Mouse (Mus musculus) embryonic facial prominence, embryonic 11.5 days (tissue): ENCODE results near the gene Gm21962. TPM values are rescaled to one million over a fixed set of nuclear protein-coding genes. Genes with fewer than 3 reads are reported as not detected.
"Not testable (repeated sequence)": the region's sequence is repeated elsewhere in the genome, so short reads cannot be mapped to it uniquely, and the experiment has no call there.

Experiments
- ATAC-seq: fragments of 200-750 bp; cut with Nextera tagmentation; replicated peaks from 2 replicates; pipeline ENCODE4 v1.8.0; 2017; ENCODE audit warnings: low read depth; ENCODE audit not compliant: insufficient number of reproducible peaks, low FRiP score, low TSS enrichment
- DNase-seq: peaks from one replicate; pipeline ENCODE4 v3.0.0-alpha.2; 2015; ENCODE audit warnings: low spot score
- H3K27ac ChIP-seq: fragments of 300-500 bp; sonication (generic); replicated peaks from 2 replicates; pipeline ENCODE4 v1.5.1; 2014; ENCODE audit warnings: mild to moderate bottlenecking, low read depth, low read length, control low read depth
- H3K27me3 ChIP-seq: fragments of 300-500 bp; sonication (generic); 2 replicates; pipeline ENCODE4 v1.6.1; 2014; ENCODE audit warnings: mild to moderate bottlenecking, low read length, moderate library complexity, mixed read lengths; ENCODE audit not compliant: control insufficient read depth, insufficient read depth
- H3K36me3 ChIP-seq: fragments of 300-500 bp; sonication (generic); replicated peaks from 2 replicates; pipeline ENCODE4 v1.6.1; 2014; ENCODE audit warnings: low read depth, mild to moderate bottlenecking, low read length, moderate library complexity, mixed read lengths; ENCODE audit not compliant: control insufficient read depth, insufficient read depth
- H3K4me1 ChIP-seq: fragments of 300-500 bp; sonication (generic); 2 replicates; pipeline ENCODE4 v1.6.1; 2014; ENCODE audit warnings: low read length, mixed read lengths; ENCODE audit not compliant: control insufficient read depth, insufficient read depth
- H3K4me2 ChIP-seq: fragments of 300-500 bp; sonication (generic); 2 replicates; pipeline ENCODE4 v1.6.1; 2014; ENCODE audit warnings: low read depth, mild to moderate bottlenecking, control low read depth, low read length, moderate library complexity
- H3K4me3 ChIP-seq: fragments of 300-500 bp; sonication (generic); 2 replicates; pipeline ENCODE4 v1.5.1; 2014; ENCODE audit warnings: low read depth, low read length, control low read depth
- H3K9ac ChIP-seq: fragments of 300-500 bp; sonication (generic); replicated peaks from 2 replicates; pipeline ENCODE4 v1.6.1; 2014; ENCODE audit warnings: mild to moderate bottlenecking, control low read depth, low read length
- H3K9me3 ChIP-seq: fragments of 300-500 bp; sonication (generic); replicated peaks from 2 replicates; pipeline ENCODE4 v1.6.1; 2016; ENCODE audit warnings: mild to moderate bottlenecking, low read length, inconsistent platforms, mixed read lengths; ENCODE audit not compliant: control insufficient read depth
- WGBS: fragments of 180-500 bp; shearing (Covaris S2); extraction: QIAGEN DNeasy Blood & Tissue Kit; methylation state at CpG from one replicate; pipeline ENCODE4 v1.1.7; 2014; 5-methylcytosine and 5-hydroxymethylcytosine counted together
- polyA plus RNA-seq: library from polyadenylated mRNA; unstranded; fragments of >200 nt; fragmentation: Nextera tagmentation; extraction: Ambion mirVana; gene quantifications from 2 replicates; pipeline ENCODE4 v1.2.1, GENCODE M21; 2014

The Gm21962 gene
- polyA plus RNA-seq, result not detected in 2 replicates

DNA sequence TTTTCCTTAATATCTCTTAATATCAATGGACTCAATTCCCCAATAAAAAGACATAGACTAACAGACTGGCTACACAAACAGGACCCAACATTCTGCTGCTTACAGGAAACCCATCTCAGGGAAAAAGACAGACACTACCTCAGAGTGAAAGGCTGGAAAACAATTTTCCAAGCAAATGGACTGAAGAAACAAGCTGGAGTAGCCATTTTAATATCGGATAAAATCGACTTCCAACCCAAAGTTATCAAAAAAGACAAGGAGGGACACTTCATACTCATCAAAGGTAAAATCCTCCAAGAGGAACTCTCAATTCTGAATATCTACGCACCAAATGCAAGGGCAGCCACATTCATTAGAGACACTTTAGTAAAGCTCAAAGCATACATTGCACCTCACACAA lies at the start of gene Gm21962:
TSS of gene Gm21962 (plus strand) at position 301 of the 400 bp plus-strand sequence.
- H3K9ac ChIP-seq, H3K4me1 ChIP-seq, H3K27me3 ChIP-seq, ATAC-seq, H3K4me3 ChIP-seq, H3K27ac ChIP-seq, H3K9me3 ChIP-seq, H3K36me3 ChIP-seq, DNase-seq, H3K4me2 ChIP-seq: not testable (repeated sequence)
- no CpG with 5 or more reads among the region's 3 CpGs for WGBS

DNA sequence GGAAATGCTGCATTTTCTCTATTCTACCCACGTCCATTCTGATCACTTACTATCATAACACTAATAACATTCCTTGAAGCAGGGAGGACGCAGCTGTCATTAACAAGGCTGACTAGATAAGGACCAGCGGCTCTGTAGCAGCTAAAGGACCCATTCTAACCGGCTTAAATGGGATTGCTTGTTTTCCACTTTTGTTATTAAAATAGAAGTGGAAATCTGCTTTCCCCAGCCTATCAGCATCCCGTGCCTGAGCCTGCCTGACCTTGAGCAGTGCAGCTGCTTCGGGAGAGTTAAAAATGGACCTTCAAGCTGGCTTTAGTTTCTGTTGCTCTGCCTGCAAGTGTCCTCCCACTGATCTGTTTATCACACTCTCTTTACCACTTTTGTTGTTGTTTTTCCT lies 49.2 kb upstream of the Gm21962 start:
- ATAC-seq, result no peak
- WGBS, result 33% methylated on average over 6 of the region's 6 CpGs
- no peak for DNase-seq

DNA sequence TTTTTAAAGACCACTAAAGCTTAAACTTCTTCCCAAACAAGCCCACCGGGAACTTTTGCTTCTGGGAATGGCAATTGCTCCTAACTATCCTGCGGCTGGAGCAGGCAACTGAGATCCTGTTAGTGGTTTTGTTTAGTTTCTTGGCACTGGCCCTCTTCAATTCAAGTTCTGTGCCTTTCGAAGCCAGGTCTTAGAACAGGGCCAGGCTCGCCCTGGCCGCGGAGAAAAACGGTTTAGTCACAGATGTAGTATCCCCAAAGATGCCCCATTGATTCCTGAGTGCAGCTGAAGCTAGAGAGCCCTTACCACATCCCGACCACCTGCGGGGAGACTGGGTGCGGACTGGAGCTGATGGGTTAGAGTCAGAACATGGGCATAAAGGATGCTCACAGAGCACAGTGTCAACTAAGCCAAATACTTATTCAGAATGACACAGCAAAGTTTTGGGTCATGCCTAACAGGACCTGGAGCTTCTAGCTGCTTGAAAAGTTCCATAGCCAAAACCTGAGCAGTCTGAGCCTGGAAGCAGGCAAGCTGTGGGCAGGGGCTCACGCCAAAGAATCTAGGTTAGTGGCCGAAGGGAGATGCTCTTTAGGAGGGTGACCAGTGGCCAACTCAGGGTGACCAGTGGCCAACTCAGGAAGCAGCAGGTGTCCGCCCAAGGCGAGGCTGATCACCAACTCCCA lies 48.3 kb upstream of the Gm21962 start:
- ATAC-seq (no peak), DNase-seq (no peak)
- no peak overlapping the region; the same call in 1 of the 2 replicates for H3K9ac ChIP-seq
- WGBS, result 26% methylated on average over 14 of the region's 14 CpGs
- no peak overlapping the region for H3K27ac ChIP-seq
- no peaks in the 10 kb centered on the region for H3K36me3 ChIP-seq
- H3K27me3 ChIP-seq, result no peaks in the 10 kb centered on the region; the same call in 1 of the 2 replicates
- H3K4me1 ChIP-seq, result no peaks in the 10 kb centered on the region
- peak overlapping the region; percentile 86 for H3K4me2 ChIP-seq
- H3K9me3 ChIP-seq, result no peaks in the 10 kb centered on the region
- peak overlapping the region; percentile 55 for H3K4me3 ChIP-seq

More for the DNA sequence above, 49.2 kb upstream of the Gm21962 start:
- no peak overlapping the region for H3K27ac ChIP-seq
- H3K4me3 ChIP-seq, result no peak overlapping the region
- no peaks in the 10 kb centered on the region; the same call in 1 of the 2 replicates for H3K27me3 ChIP-seq
- no peaks in the 10 kb centered on the region for H3K9me3 ChIP-seq
- no peak overlapping the region for H3K9ac ChIP-seq
- no peaks in the 10 kb centered on the region for H3K4me1 ChIP-seq
- no peaks in the 10 kb centered on the region for H3K36me3 ChIP-seq
- H3K4me2 ChIP-seq, result no peak overlapping the region

DNA sequence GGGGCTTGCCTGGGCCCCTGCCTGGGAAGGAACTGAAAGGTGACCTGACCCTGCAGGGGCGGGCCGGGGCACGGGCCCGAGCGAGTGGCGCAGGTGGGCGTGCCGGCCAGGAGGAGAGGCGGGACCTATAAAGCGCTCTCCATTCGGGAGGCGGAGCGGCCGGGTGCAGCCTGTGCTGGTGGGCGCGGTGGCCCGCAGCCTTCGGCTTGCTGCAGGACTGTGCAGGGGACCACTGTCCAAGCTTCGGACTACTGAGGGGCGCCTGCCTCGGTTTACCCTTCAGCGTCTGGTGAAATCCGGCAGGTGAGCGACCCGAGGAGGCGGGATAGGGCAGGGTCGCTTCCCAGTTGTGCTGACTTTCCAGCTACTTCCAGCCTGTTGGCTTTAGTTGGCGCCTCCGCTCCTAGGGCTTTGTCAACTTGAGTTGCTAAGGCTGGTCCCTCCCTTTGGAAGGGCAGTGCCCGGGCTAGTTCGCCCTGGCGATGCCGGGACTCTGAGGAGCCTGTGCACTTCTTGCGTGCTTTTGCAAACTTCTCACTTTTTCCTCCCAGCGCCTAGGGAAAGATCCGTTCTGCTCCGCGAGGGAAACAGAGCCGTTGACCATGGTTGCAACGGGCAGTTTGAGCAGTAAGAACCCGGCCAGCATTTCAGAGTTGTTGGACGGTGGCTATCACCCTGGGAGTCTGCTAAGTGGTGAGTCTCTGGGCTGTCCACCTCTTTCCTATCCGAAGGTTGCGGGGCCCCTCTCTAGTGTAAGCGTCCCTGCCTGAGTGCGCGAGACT lies 47.6 kb upstream of the Gm21962 start:
- WGBS, result 1% methylated on average over 47 of the region's 47 CpGs
- H3K4me1 ChIP-seq, result no peaks in the 10 kb centered on the region
- no peaks in the 10 kb centered on the region; the same call in 1 of the 2 replicates for H3K27me3 ChIP-seq
- H3K36me3 ChIP-seq, result no peaks in the 10 kb centered on the region
- H3K9ac ChIP-seq, result peak overlapping the region; percentile 66
- DNase-seq (peak; percentile 76), ATAC-seq (peak; percentile 97)
- H3K9me3 ChIP-seq, result no peaks in the 10 kb centered on the region
- H3K4me3 ChIP-seq, result peak overlapping the region; percentile 55
- peak overlapping the region; percentile 86 for H3K4me2 ChIP-seq
- no peak overlapping the region for H3K27ac ChIP-seq

DNA sequence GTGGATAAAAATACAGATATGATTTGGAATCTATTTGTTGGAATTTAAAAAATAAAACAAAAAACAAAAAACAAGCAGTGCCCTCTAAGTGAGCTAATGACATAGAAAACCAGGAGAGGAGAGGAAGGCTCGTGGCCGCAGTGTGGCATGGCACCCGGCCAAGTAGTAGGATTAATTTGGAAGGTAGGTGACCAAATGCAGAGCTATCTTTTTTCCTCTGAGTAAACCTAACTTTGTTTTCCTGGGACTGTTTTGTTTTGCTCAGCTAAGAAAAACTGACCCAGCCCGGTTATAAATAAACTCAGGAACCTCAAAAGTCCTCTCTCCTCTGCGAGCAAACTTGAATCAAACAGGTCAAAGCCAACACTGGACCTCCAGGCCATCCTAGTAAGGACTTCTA lies 46.3 kb upstream of the Gm21962 start:
- DNase-seq, result no peak
- Histone ChIP-seq H3K36me3 (no peaks in the 10 kb centered on the region), H3K27ac (no peak overlapping the region), H3K27me3 (no peaks in the 10 kb centered on the region; the same call in 1 of the 2 replicates), H3K9me3 (no peaks in the 10 kb centered on the region), H3K4me1 (no peaks in the 10 kb centered on the region), H3K4me3 (no peak overlapping the region), H3K4me2 (no peak overlapping the region), H3K9ac (no peak overlapping the region)
- no peak for ATAC-seq
- WGBS, result 77% methylated on average over 5 of the region's 5 CpGs

DNA sequence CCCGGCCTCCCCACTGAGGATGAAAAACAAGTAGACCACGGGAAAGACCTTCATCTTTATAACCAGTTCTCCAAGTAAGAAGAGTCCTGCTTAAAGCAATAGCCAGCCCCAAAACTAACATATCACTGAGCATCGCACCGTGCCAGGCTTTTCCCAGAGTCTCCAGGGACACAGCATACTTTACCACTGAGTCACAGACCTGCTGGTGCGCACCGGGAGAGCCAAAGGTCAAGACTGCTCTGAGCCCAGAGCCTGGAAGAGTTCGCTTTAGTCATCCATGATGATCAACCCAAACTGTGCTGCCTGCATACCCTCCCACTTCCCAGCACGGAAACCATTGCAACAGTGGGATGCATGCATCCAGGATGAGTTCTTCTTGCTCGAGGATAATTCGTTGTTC lies 37.6 kb upstream of the Gm21962 start:
- 79% methylated on average over 10 of the region's 10 CpGs for WGBS
- ATAC-seq, result no peak
- H3K4me2 ChIP-seq, result no peak overlapping the region

DNA sequence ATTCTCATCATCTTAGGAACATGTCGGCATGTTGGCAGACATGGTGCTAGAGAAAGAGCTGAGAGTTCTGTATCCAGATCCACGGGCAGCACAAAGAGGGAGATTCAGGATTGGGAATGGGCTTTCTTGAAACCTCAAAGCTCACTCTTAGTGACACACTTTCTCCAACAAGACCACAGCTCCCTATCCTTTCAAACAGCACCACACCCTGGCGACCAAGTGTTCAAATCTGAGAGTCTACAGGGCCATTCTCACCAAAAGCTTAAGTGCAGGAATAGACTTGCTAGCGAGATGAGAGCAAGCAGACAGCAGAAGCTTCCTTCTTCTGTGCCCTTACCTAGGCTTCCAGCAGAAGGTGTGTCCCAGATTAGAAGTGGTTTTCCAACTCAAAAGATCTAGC lies 34.8 kb upstream of the Gm21962 start:
- no peaks in the 10 kb centered on the region for H3K36me3 ChIP-seq
- H3K4me2 ChIP-seq, result no peak overlapping the region
- no peak overlapping the region for H3K27ac ChIP-seq
- DNase-seq (no peak), ATAC-seq (no peak)
- H3K9me3 ChIP-seq, result no peaks in the 10 kb centered on the region
- WGBS, result 92% methylated on average over 4 of the region's 4 CpGs
- H3K4me1 ChIP-seq, result no peaks in the 10 kb centered on the region
- no peak overlapping the region for H3K9ac ChIP-seq
- H3K27me3 ChIP-seq, result no peaks in the 10 kb centered on the region
- H3K4me3 ChIP-seq, result no peak overlapping the region

More for the DNA sequence above, 37.6 kb upstream of the Gm21962 start:
- Histone ChIP-seq H3K4me1 (no peaks in the 10 kb centered on the region), H3K9ac (no peak overlapping the region), H3K36me3 (no peaks in the 10 kb centered on the region), H3K4me3 (no peak overlapping the region), H3K27me3 (no peaks in the 10 kb centered on the region), H3K9me3 (no peaks in the 10 kb centered on the region), H3K27ac (no peak overlapping the region)
- no peak for DNase-seq

DNA sequence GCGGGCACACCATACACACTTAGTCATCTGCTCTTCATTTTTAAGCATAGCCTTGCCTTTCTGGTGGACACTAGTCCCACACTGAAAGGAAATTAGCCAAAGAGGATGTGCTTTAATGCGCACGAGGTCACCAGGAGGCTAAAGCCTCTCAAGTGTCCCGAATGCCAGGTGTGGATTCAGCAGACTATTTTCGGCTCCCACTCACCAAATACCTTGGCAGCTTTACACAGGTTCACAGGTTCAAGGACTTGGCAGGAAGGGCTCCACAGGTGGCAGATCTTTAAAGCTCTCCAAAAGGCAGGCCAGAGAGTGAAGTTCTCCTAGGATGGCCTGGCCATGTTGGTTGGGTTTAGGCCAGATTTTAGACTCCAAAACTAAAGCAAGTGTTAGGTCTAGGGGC lies 30.1 kb upstream of the Gm21962 start:
- Histone ChIP-seq H3K36me3 (no peaks in the 10 kb centered on the region), H3K9ac (no peak overlapping the region), H3K4me3 (no peak overlapping the region), H3K4me1 (no peaks in the 10 kb centered on the region), H3K4me2 (no peak overlapping the region), H3K27me3 (no peaks in the 10 kb centered on the region), H3K9me3 (no peaks in the 10 kb centered on the region), H3K27ac (no peak overlapping the region)
- DNase-seq, result no peak
- WGBS, result 86% methylated on average over 5 of the region's 5 CpGs
- ATAC-seq, result no peak
